Mouse (Mus musculus) heart, embryonic 11.5 days (tissue): ENCODE measurements around the gene Plekha6. TPM values are rescaled to one million over a fixed set of nuclear protein-coding genes. Genes with fewer than 3 reads are reported as not detected.

Experiments
- ATAC-seq: fragments of 200-750 bp; cut with Nextera tagmentation; replicated peaks from 2 replicates; pipeline ENCODE4 v1.8.0; 2017; ENCODE audit warnings: moderate library complexity; ENCODE audit not compliant: insufficient number of reproducible peaks, low FRiP score, low TSS enrichment
- H3K27ac ChIP-seq: fragments of 300-500 bp; sonication (generic); 2 replicates; pipeline ENCODE4 v1.5.1; 2014; ENCODE audit warnings: mild to moderate bottlenecking, low read depth, low read length
- H3K27me3 ChIP-seq: fragments of 300-500 bp; sonication (generic); 2 replicates; pipeline ENCODE4 v1.6.1; 2014; ENCODE audit warnings: mild to moderate bottlenecking, low read length, mixed read lengths; ENCODE audit not compliant: control insufficient read depth, insufficient read depth
- H3K36me3 ChIP-seq: fragments of 300-500 bp; sonication (generic); 2 replicates; pipeline ENCODE4 v1.6.1; 2014; ENCODE audit warnings: mild to moderate bottlenecking, low read length, moderate library complexity, mixed read lengths; ENCODE audit not compliant: control insufficient read depth, insufficient read depth
- H3K4me1 ChIP-seq: fragments of 300-500 bp; sonication (generic); 2 replicates; pipeline ENCODE4 v1.6.1; 2014; ENCODE audit warnings: low read length; ENCODE audit not compliant: control insufficient read depth, insufficient read depth
- H3K4me2 ChIP-seq: fragments of 300-500 bp; sonication (generic); 2 replicates; pipeline ENCODE4 v1.6.1; 2014; ENCODE audit warnings: mild to moderate bottlenecking, moderate library complexity
- H3K4me3 ChIP-seq: fragments of 300-500 bp; sonication (generic); 2 replicates; pipeline ENCODE4 v1.5.1; 2014; ENCODE audit warnings: low read depth, low read length
- H3K9ac ChIP-seq: fragments of 300-500 bp; sonication (generic); 2 replicates; pipeline ENCODE4 v1.6.1; 2014; ENCODE audit warnings: mild to moderate bottlenecking, low read depth, low read length, moderate library complexity
- H3K9me3 ChIP-seq: fragments of 300-500 bp; sonication (generic); replicated peaks from 2 replicates; pipeline ENCODE4 v1.6.1; 2016; ENCODE audit warnings: low read length; ENCODE audit not compliant: control insufficient read depth
- WGBS: fragments of 180-500 bp; shearing (Covaris S2); extraction: QIAGEN DNeasy Blood & Tissue Kit; methylation state at CpG from one replicate; pipeline ENCODE4 v1.1.7; 2014; ENCODE audit not compliant: insufficient replicate concordance; 5-methylcytosine and 5-hydroxymethylcytosine counted together
- polyA plus RNA-seq: library from polyadenylated mRNA; unstranded; fragments of >200 nt; fragmentation: Nextera tagmentation; extraction: Ambion mirVana; gene quantifications from 2 replicates; pipeline ENCODE4 v1.2.1, GENCODE M21; 2014

Plekha6 gene
- polyA plus RNA-seq, 1 experiment from 2014 or later: 13.6 TPM

DNA sequence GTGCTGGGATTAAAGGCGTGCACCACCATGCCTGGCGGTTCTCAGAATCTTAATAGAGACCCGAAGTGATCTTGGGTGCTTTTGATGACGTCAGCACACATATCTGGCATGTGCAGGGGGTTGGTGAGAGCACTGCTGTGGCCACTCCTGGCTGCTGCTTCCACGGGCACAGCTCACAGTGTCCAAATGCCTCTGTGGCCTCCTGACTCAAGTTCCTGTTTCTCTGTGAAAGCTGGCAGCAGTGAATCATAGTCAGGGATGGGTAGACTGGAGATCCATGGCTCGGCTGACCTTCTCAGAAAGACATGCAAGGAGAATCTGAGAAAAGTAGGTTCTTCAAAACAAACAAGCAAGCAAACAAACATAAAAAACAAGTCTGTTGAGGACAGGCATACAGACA is 151.8 kb downstream of the Plekha6 start:
- no peak overlapping the region for H3K27ac ChIP-seq
- H3K27me3 ChIP-seq: no peaks in the 10 kb centered on the region; the same call in 1 of the 2 replicates
- no peak overlapping the region for H3K4me2 ChIP-seq
- no peak overlapping the region for H3K9ac ChIP-seq
- no peak overlapping the region for H3K4me3 ChIP-seq
- WGBS: 70% methylated on average over 6 of the region's 6 CpGs
- ATAC-seq: no peak
- H3K4me1 ChIP-seq: no peaks in the 10 kb centered on the region; the same call in 1 of the 2 replicates
- no peaks in the 10 kb centered on the region for H3K36me3 ChIP-seq
- no peaks in the 10 kb centered on the region for H3K9me3 ChIP-seq

DNA sequence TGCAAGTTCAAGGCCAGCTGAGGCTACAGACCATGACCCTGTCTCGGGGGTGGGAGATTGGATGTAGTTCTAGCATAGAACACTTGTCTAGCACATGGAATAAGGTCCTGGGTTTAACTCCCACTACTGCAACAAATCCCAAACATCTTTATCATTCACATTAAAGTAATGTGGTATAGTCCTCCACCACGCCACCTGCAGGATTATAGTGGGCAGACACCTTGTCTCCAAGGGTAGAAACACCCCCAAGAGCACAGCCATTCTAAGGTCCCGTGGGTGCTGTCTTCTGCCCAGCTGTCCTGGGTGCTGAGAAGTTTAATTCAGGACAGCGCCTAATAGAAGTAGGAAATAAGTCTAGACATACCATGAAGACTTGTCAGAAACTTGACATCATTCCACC is 152.6 kb downstream of the Plekha6 start:
- H3K4me3 ChIP-seq: no peak overlapping the region
- H3K27ac ChIP-seq: no peak overlapping the region
- H3K9me3 ChIP-seq: no peaks in the 10 kb centered on the region
- H3K4me2 ChIP-seq: no peak overlapping the region
- no peaks in the 10 kb centered on the region; the same call in 1 of the 2 replicates for H3K4me1 ChIP-seq
- H3K9ac ChIP-seq: no peak overlapping the region
- no peak for ATAC-seq
- no peaks in the 10 kb centered on the region; the same call in 1 of the 2 replicates for H3K27me3 ChIP-seq
- no peaks in the 10 kb centered on the region for H3K36me3 ChIP-seq
- WGBS: 80% methylated on average over 4 of the region's 4 CpGs

DNA sequence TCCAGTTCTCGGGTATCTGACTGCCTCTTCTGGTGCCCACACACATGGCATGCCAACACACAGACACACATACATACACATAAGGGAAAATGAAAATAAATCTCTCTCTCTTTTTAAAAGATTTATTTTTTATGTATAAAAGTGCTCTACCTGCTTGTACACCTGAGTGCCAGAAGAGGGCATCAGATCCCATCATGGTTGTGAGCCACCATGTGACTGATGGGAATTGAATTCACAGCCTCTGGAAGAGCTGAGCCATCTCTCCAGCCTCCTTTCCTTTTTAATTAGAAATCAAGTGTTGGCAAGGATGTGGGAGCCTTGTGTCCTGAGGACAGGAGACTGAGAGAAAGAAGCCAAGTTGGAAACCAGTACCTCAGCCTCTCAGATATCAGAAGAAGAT is 153.1 kb downstream of the Plekha6 start:
- Histone ChIP-seq H3K4me3 (no peak overlapping the region), H3K4me1 (no peaks in the 10 kb centered on the region; the same call in 1 of the 2 replicates), H3K9me3 (no peaks in the 10 kb centered on the region), H3K36me3 (no peaks in the 10 kb centered on the region), H3K27ac (no peak overlapping the region), H3K9ac (no peak overlapping the region), H3K27me3 (no peaks in the 10 kb centered on the region; the same call in 1 of the 2 replicates), H3K4me2 (no peak overlapping the region)
- 71% methylated on average over 1 of the region's 1 CpGs for WGBS
- ATAC-seq: no peak

DNA sequence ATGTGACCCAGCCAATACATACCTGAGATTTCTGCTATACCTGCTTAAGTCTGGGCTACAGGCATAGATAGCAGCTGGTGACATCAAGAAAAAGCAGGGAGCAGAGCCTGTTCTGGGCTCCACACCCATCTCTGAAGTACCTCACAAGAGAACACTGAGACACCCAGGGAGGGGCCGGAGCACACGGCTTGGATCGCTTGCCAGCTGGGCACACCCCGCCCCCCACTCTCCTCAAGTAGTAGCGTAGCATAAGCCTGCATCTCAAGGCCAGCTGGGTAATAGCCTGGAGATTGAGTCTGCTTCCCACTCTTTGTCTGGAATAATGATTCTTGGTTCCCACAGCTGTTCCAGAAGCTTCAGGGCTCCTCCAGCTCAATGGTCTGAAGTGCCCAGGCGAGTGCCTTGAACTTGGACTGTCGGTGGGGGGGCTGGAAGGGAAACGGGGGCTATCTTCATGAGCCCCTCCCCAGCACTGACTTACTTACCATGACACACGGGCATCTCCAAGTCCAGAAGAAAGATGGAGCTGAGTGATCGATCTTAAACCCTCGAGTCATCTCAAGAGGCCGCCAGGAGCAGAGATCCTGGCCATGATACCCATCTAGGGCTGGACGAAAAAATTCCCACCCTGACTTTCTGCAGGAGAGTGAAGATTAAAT is 157.4 kb downstream of the Plekha6 start, which contains the start of gene Kiss1:
TSS of gene Kiss1 (plus strand) at position 609 of the 659 bp plus-strand sequence.
- Histone ChIP-seq H3K4me2 (no peak within 1 kb of the TSS), H3K27me3 (no peaks in the 10 kb centered on the region)
- WGBS: 80% methylated on average over 13 of the region's 13 CpGs

DNA sequence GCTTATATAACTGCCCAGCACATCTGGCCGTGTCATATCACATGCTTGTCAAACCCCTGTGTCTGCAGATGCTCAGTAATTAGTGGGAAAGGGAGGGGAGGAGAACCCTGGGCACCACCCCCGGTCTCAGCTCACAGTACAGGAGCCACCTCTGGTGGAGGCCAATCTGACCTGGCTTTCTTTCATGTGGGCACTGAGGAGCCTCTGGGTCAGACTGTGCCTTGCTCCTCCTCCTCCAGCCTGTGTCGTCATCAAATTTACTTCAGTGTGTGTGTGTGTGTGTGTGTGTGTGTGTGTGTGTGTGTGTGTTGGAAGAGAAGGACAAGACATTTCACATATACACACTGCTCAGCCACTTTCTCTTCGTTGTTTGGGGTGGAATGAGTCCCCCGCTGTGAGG is 159.3 kb downstream of the Plekha6 start:
- H3K36me3 ChIP-seq: no peaks in the 10 kb centered on the region
- H3K9ac ChIP-seq: no peak overlapping the region
- no peaks in the 10 kb centered on the region for H3K9me3 ChIP-seq
- H3K27me3 ChIP-seq: peaks cover 12% of the 10 kb centered on the region
- H3K27ac ChIP-seq: no peak overlapping the region
- no peaks in the 10 kb centered on the region for H3K4me1 ChIP-seq
- no peak for ATAC-seq
- 42% methylated on average over 5 of the region's 5 CpGs for WGBS
- no peak overlapping the region for H3K4me2 ChIP-seq
- no peak overlapping the region for H3K4me3 ChIP-seq

More for the DNA sequence above, 157.4 kb downstream of the Plekha6 start, which contains the start of gene Kiss1:
- no peak within 1 kb of the TSS for H3K9ac ChIP-seq
- H3K9me3 ChIP-seq: no peaks in the 10 kb centered on the region
- H3K4me1 ChIP-seq: no peaks in the 10 kb centered on the region
- no peak within 1 kb of the TSS for H3K27ac ChIP-seq
- H3K36me3 ChIP-seq: no peaks in the 10 kb centered on the region
- ATAC-seq: no peak
- H3K4me3 ChIP-seq: no peak within 1 kb of the TSS

DNA sequence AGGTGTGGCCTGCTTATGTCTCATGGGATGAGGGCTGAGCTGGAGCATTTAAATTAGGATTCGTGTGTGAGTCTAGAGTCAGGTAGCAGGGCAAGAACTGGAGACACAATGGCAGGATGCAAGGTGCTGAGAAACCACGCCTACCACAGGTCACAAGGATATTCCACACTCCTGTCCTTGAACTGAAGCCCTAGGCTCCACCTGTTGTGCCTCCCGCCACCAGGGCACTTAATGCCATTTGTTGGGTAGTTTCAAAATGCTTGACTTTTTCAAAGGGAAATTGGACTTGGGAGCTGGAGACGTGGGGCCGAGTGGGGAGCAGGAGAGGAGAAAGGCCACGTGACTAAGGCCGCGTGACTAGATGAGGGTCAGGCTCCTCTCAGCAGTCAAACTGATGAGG is 161.9 kb downstream of the Plekha6 start:
- Histone ChIP-seq H3K27me3 (peaks cover 32% of the 10 kb centered on the region), H3K4me3 (no peak overlapping the region), H3K4me1 (no peaks in the 10 kb centered on the region; the same call in 1 of the 2 replicates), H3K9me3 (no peaks in the 10 kb centered on the region), H3K9ac (no peak overlapping the region), H3K4me2 (no peak overlapping the region), H3K36me3 (no peaks in the 10 kb centered on the region), H3K27ac (no peak overlapping the region)
- whole genome bisulfite sequencing: 66% methylated on average over 8 of the region's 8 CpGs
- no peak for ATAC-seq

DNA sequence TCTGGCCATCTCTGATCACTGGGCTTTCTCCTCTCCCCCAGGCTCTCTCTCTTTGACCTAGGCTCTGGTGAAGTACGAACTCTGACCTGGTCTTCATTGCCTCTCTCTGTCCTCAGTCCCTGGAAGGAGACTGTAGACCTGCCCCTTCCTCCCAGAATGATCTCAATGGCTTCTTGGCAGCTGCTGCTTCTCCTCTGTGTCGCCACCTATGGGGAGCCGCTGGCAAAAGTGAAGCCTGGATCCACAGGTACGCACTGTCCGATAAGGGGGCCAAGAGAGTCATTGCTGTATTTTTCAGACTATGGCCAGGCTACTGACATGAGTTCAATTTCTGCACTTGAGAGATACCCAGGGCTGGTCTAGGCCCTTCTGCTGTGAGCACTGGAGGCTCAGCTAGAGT is 163.1 kb downstream of the Plekha6 start:
- H3K36me3 ChIP-seq: no peaks in the 10 kb centered on the region
- H3K27me3 ChIP-seq: peaks cover 35% of the 10 kb centered on the region
- H3K9ac ChIP-seq: no peak overlapping the region
- no peaks in the 10 kb centered on the region for H3K9me3 ChIP-seq
- no peak for ATAC-seq
- no peak overlapping the region for H3K27ac ChIP-seq
- H3K4me1 ChIP-seq: no peaks in the 10 kb centered on the region; the same call in 1 of the 2 replicates
- WGBS: 58% methylated on average over 5 of the region's 5 CpGs
- H3K4me2 ChIP-seq: no peak overlapping the region
- no peak overlapping the region for H3K4me3 ChIP-seq

DNA sequence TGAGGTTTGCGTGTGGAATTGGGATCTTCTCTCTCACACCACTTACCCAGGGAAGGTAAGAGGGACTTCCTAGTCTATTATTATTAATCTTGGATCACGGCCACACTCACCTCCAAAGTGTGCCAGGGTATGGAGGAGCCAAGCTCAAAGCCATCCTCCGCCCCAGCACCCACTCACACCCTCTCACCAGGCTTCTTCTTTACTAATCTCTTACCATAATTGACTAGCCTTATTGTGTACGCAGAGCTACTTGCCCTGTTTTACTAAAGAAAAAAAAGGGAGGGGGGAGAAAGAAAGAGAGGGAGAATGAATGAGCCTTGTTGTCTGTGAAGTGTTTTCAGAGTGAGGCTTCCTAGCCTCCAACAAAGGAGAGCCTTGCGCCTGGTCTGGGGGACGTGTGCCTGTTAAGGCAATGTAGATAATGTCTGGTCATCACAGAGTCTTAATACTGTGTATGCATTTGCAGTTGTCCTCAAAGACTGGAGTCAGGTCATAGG is 164.3 kb downstream of the Plekha6 start:
- Histone ChIP-seq H3K4me3 (no peak overlapping the region), H3K9ac (no peak overlapping the region), H3K36me3 (no peaks in the 10 kb centered on the region), H3K27ac (no peak overlapping the region), H3K9me3 (no peaks in the 10 kb centered on the region), H3K27me3 (peaks cover 35% of the 10 kb centered on the region), H3K4me2 (no peak overlapping the region), H3K4me1 (no peaks in the 10 kb centered on the region; the same call in 1 of the 2 replicates)
- ATAC-seq: no peak
- 71% methylated on average over 6 of the region's 6 CpGs for WGBS
